Mouse (Mus musculus): ENCODE data around the gene Mafg.
A peak's percentile ranks its signal among the peaks of the same experiment; 100 is the strongest.
"Not testable (repeated sequence)": the region's sequence is repeated elsewhere in the genome, so short reads cannot be mapped to it uniquely, and the experiment has no call there.

The Mafg gene

DNA sequence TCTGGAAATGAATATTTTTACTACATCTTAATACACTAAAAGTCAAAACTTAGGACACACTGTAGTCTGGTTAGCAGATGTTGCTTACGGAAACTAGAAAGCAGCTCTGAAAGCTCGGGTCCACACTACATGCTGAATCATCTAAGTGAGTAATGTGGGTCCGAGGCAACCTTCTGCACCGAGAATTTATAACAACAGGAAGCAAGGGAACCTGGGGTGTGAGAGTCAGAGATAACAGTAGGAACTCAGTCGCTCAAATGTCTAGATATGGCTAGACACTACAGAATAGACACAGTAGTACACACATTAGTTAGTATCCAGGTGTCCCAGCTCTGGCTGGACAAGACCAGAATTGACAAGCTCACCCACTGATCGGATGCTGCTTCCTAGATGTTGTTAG, 44.9 kb downstream of the Mafg start:
- no peak for DNase-seq

- no peak for DNase-seq
Observed at GRCm38 (mm10) chr11:120583937-120584336, 49.5 kb downstream of the Mafg start.

DNA sequence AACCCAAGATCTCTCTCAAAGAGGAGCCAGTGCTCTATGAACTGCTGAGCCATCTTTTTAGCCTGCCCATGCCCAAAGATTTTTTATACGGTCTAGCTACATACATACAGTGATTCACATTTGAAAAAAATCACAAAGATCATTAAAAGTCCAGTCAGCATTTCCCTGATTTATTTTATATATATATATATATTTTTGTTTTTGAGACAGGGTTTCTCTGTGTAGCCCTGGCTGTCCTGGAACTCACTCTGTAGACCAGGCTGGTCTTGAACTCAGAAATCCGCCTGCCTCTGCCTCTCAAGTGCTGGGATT, 50.5 kb downstream of the Mafg start:
- not testable (repeated sequence) for DNase-seq

GRCm38 (mm10) chr11:120582268-120582981, 51.0 kb downstream of the Mafg start:
- DNase-seq: peak; percentile 41 to 44

- DNase-seq: peak; percentile 83 to 92
Observed at GRCm38 (mm10) chr11:120581490-120582267, 51.7 kb downstream of the Mafg start, which contains the start of gene Arhgdia. Arhgdia (minus strand) TSS chr11:120581624.

- DNase-seq: peak; percentile 36 to 61
Observed at GRCm38 (mm10) chr11:120580871-120581331, 52.5 kb downstream of the Mafg start.

DNA sequence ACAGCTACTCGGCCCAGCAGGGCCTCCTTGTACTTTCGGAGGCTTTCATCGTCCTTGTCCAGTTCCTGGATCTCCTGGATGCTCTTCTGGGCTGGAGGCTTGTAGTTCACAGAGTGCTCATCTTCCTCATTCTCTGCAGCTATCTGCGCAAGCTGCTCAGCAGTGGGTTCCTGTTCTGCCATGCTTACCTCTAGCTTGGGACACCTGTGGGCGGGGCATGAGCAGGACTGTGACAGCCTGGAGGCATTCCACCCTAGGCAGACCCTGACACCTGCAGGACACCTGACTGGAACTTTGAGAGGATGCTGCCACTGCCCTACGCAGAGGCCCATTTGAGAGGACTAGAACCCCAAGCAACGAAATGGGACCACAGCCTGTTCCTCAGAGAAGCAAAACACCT, 53.2 kb downstream of the Mafg start:
- DNase-seq: peak in 1 of 2 experiments; percentile 24

DNA sequence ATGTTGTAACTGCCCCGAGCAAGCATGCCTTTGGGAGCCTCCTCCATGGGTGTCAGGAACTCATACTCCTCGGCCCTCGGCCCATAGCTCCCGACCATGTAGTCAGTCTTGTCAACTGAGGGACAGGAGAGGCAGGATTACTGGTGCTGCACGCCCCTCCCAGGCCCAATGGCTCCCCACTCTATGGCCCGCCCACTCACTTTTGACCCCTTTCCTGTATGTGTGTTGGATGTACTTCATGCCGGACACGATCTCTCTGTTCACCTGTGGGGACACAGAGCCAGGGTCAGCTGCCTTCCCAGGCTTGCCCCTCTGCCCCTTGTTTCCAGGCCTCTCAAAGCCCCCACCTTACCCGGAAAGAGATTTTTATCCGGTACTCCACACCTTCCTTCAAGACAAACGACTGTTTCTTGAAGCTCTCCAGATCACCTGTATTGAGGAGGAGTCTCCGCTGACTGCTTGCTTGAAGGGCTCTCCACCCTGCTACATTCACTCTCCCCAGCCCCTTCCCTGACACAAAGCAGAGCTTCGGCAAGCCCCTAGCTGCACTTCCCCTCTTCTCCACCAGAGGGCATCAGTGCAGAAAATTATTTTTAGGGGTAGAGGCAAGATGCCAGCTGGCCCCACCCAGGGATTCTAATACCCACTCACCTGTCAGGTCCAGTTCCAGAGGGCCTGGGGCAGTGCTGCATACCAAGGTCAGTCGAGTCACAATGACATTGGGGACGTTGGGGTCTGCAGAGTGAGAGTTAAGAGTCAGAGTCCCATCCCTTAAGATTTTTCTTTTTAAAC, 53.9 kb downstream of the Mafg start:
- peak; percentile 70 to 79 for DNase-seq

- peak; percentile 19 to 33 for DNase-seq
Observed at GRCm38 (mm10) chr11:120578694-120579243, 54.6 kb downstream of the Mafg start.

- no peak for DNase-seq
Observed at GRCm38 (mm10) chr11:120578024-120578693, 55.2 kb downstream of the Mafg start.

GRCm38 (mm10) chr11:120577211-120578023, 56.0 kb downstream of the Mafg start:
- peak in 1 of 2 experiments; percentile 39 for DNase-seq

GRCm38 (mm10) chr11:120576365-120576981, 56.9 kb downstream of the Mafg start:
- no peak for DNase-seq

- DNase-seq: no peak
Observed at GRCm38 (mm10) chr11:120575940-120576339, 57.5 kb downstream of the Mafg start.
